Mouse (Mus musculus): ENCODE results near the gene Tmem170b. TPM values are rescaled to one million over a fixed set of nuclear protein-coding genes. Genes with fewer than 3 reads are reported as not detected.

Gene Tmem170b
- polyA plus RNA-seq, 1 experiment from 2014 or later: 11.5 TPM

DNA sequence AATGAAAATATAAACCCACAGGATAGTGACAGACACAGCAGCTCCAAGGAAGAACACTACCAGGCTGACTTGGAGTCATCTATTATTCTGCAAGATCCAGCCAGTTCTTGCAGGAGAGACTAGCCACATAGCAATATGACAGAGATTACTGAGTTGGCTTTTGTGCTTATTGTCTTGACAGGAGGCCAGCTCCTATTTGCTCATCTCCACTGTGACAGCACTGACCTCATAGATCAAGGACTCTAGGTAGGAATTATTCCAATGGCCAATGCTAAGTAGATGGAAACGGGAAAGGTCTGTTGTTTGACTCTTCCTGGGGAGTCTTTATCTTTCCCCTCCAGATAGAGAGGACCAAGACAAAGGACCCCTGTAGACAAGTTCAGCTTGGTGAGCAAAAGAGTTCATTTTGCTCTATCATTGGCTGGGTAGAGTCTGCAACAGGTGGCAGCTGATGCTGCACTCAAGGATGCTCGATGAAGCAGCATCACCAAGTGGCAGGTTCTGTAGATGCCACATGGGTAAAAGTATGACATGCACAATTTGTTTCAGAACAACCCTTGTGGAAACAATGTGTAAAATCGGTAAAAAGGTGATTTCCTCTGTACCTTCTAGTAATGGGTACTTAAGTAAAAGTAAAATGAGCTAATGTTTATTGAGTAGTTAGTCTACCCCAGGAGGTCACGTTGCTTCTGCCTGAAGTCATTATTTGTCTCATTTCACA, 32.4 kb upstream of the Tmem170b start:
- DNase-seq (ENCODE audit: low spot score) (no peak), ATAC-seq (replicated peaks; ENCODE audit: insufficient number of reproducible peaks, low FRiP score, low TSS enrichment, low read depth) (no peak)
- Histone ChIP-seq H3K4me2 (ENCODE audit: low read depth, low read length) (no peak overlapping the region), H3K36me3 (replicated peaks; ENCODE audit: control insufficient read depth, insufficient read depth, low read depth, low read length) (no peaks in the 10 kb centered on the region), H3K27ac (replicated peaks; ENCODE audit: low read depth, low read length) (no peak overlapping the region), H3K4me3 (ENCODE audit: low read depth, low read length) (no peak overlapping the region), H3K27me3 (ENCODE audit: control insufficient read depth, insufficient read depth, low read length) (no peaks in the 10 kb centered on the region), H3K9me3 (replicated peaks; ENCODE audit: control insufficient read depth, low read length) (no peaks in the 10 kb centered on the region), H3K9ac (replicated peaks; ENCODE audit: low read length) (no peak overlapping the region), H3K4me1 (ENCODE audit: control insufficient read depth, insufficient read depth, low read length) (no peaks in the 10 kb centered on the region)
- WGBS: 46% methylated on average over 4 of the region's 4 CpGs

DNA sequence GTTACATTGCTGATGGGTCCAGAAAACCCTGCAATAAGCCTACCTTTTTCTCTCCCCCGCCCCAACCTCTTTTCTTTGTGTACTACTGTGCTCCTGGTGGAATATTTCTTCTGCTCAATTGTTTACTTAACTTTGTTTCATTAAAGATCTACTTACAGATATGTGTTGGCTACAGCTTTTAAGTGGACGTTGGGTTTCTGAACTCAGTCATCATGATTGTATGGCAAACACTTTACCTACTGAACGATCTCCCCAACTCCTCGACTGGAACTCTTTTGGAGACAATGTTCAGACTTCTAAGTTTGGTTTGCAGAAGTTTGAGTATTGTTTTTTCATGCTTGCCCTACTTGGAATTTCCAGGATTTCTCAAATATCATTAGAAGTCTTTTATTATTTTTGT, 24.6 kb upstream of the Tmem170b start:
- H3K9ac ChIP-seq (replicated peaks; ENCODE audit: low read length): no peak overlapping the region
- no peak for ATAC-seq (replicated peaks; ENCODE audit: insufficient number of reproducible peaks, low FRiP score, low TSS enrichment, low read depth)
- H3K27ac ChIP-seq (replicated peaks; ENCODE audit: low read depth, low read length): no peak overlapping the region
- H3K4me1 ChIP-seq (ENCODE audit: control insufficient read depth, insufficient read depth, low read length): no peaks in the 10 kb centered on the region
- H3K36me3 ChIP-seq (replicated peaks; ENCODE audit: control insufficient read depth, insufficient read depth, low read depth, low read length): no peaks in the 10 kb centered on the region
- 81% methylated on average over 4 of the region's 4 CpGs for WGBS
- DNase-seq (ENCODE audit: low spot score): no peak
- no peaks in the 10 kb centered on the region for H3K27me3 ChIP-seq (ENCODE audit: control insufficient read depth, insufficient read depth, low read length)
- H3K4me2 ChIP-seq (ENCODE audit: low read depth, low read length): no peak overlapping the region
- H3K9me3 ChIP-seq (replicated peaks; ENCODE audit: control insufficient read depth, low read length): no peaks in the 10 kb centered on the region
- H3K4me3 ChIP-seq (ENCODE audit: low read depth, low read length): no peak overlapping the region

DNA sequence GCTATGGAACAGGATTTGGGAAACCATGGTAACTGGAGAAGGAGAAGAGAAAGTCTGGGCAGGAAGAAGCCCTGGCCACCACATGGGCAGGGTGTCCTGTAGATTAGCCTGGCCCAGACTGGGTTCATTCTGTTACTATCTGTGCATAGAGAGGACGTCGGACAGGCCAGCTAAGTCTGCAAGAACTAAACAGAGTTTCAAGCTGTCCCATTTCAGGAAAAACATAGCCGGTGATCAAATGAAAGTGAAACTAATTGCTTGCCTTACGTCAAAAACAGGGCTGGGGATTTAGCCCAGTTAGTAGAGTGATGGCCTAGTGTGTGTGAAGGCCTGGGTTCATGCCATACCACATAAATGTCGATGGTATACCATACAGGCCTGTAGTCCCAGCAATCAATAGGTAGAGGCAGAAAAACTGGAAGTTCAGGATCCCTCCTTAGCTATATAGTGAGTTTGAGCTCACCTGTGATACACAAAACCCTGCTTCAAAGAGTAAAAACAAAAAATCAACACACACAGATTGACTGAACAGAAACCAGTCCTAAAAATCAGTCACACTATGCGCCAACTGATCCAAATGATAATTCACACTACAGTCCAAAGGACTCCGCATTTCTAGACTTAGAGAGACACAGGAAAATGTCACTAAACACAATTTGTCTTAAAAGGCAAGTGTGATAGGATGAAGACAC, 21.9 kb upstream of the Tmem170b start:
- no peak overlapping the region for H3K9ac ChIP-seq (replicated peaks; ENCODE audit: low read length)
- ATAC-seq (replicated peaks; ENCODE audit: insufficient number of reproducible peaks, low FRiP score, low TSS enrichment, low read depth) (no peak), DNase-seq (ENCODE audit: low spot score) (no peak)
- H3K4me2 ChIP-seq (ENCODE audit: low read depth, low read length): no peak overlapping the region
- H3K27me3 ChIP-seq (ENCODE audit: control insufficient read depth, insufficient read depth, low read length): no peaks in the 10 kb centered on the region
- no peak overlapping the region for H3K4me3 ChIP-seq (ENCODE audit: low read depth, low read length)
- 85% methylated on average over 7 of the region's 7 CpGs for WGBS
- H3K36me3 ChIP-seq (replicated peaks; ENCODE audit: control insufficient read depth, insufficient read depth, low read depth, low read length): no peaks in the 10 kb centered on the region
- H3K9me3 ChIP-seq (replicated peaks; ENCODE audit: control insufficient read depth, low read length): no peaks in the 10 kb centered on the region
- no peaks in the 10 kb centered on the region for H3K4me1 ChIP-seq (ENCODE audit: control insufficient read depth, insufficient read depth, low read length)
- no peak overlapping the region for H3K27ac ChIP-seq (replicated peaks; ENCODE audit: low read depth, low read length)

DNA sequence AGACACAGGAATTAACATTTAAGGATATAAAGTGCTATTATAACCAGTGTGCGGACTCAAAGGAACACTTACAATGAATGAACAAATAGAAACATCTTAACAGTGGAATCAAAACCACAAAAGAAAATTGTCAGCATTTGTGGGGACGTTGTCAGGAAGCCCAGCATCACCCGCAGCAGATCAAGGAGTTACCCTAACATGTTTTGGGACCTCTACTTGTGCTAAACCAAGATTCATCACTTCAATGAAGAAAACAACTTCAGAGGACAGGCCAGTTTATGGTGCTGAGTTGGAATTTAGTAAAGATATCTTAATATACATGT, 21.4 kb upstream of the Tmem170b start:
- Histone ChIP-seq H3K9me3 (replicated peaks; ENCODE audit: control insufficient read depth, low read length) (no peaks in the 10 kb centered on the region), H3K9ac (replicated peaks; ENCODE audit: low read length) (no peak overlapping the region), H3K36me3 (replicated peaks; ENCODE audit: control insufficient read depth, insufficient read depth, low read depth, low read length) (no peaks in the 10 kb centered on the region), H3K4me3 (ENCODE audit: low read depth, low read length) (no peak overlapping the region), H3K4me2 (ENCODE audit: low read depth, low read length) (no peak overlapping the region), H3K27ac (replicated peaks; ENCODE audit: low read depth, low read length) (no peak overlapping the region), H3K27me3 (ENCODE audit: control insufficient read depth, insufficient read depth, low read length) (no peaks in the 10 kb centered on the region), H3K4me1 (ENCODE audit: control insufficient read depth, insufficient read depth, low read length) (no peaks in the 10 kb centered on the region)
- 93% methylated on average over 3 of the region's 3 CpGs for WGBS
- no peak for DNase-seq (ENCODE audit: low spot score)
- no peak for ATAC-seq (replicated peaks; ENCODE audit: insufficient number of reproducible peaks, low FRiP score, low TSS enrichment, low read depth)

DNA sequence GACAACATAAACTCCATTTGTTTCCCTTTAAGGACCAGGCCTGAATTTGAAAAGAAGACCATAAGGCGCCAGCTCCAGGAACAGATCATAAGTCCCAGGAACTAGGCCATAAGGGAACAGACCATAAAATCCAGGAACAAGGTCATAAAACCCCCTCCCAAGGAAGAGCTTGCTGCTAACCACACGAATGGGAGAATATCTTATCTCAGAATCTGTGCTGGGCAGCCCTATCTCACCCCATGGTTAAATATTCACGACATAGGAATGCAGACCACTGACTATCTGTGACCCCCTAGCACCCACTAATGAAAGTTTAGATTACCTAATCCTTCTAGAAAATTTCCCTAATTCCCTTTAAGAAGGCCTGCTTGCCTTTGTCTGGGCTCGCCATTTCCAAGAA, 20.8 kb upstream of the Tmem170b start:
- Histone ChIP-seq H3K27me3 (ENCODE audit: control insufficient read depth, insufficient read depth, low read length) (no peaks in the 10 kb centered on the region), H3K4me1 (ENCODE audit: control insufficient read depth, insufficient read depth, low read length) (no peaks in the 10 kb centered on the region), H3K9ac (replicated peaks; ENCODE audit: low read length) (no peak overlapping the region), H3K4me3 (ENCODE audit: low read depth, low read length) (no peak overlapping the region), H3K4me2 (ENCODE audit: low read depth, low read length) (no peak overlapping the region), H3K27ac (replicated peaks; ENCODE audit: low read depth, low read length) (no peak overlapping the region), H3K9me3 (replicated peaks; ENCODE audit: control insufficient read depth, low read length) (no peaks in the 10 kb centered on the region), H3K36me3 (replicated peaks; ENCODE audit: control insufficient read depth, insufficient read depth, low read depth, low read length) (no peaks in the 10 kb centered on the region)
- no peak for DNase-seq (ENCODE audit: low spot score)
- 88% methylated on average over 4 of the region's 4 CpGs for WGBS
- no peak for ATAC-seq (replicated peaks; ENCODE audit: insufficient number of reproducible peaks, low FRiP score, low TSS enrichment, low read depth)

DNA sequence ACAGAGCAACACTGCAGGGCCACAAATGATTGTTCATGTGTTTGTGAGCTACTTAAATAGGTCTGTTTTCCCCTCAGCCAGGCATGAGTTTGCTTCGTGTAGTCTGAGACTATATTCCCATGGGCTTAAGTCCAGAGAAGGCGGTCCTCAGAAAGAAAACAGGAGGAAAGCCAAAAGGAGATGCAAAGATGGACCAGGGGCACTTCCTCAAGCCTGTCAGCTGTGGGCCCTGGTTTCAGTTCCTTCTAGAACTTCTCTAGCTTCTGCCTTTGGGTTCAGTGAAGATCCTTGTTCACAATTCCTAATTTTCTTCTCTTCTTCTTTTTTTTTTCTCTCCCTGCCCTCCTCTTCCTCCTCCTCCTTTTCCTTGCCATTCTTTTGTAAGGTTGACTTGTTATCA, 9.0 kb upstream of the Tmem170b start:
- H3K36me3 ChIP-seq (replicated peaks; ENCODE audit: control insufficient read depth, insufficient read depth, low read depth, low read length): no peaks in the 10 kb centered on the region
- H3K4me1 ChIP-seq (ENCODE audit: control insufficient read depth, insufficient read depth, low read length): no peaks in the 10 kb centered on the region
- no peak overlapping the region for H3K4me3 ChIP-seq (ENCODE audit: low read depth, low read length)
- no peak overlapping the region for H3K9ac ChIP-seq (replicated peaks; ENCODE audit: low read length)
- no peak overlapping the region for H3K4me2 ChIP-seq (ENCODE audit: low read depth, low read length)
- DNase-seq (ENCODE audit: low spot score) (no peak), ATAC-seq (replicated peaks; ENCODE audit: insufficient number of reproducible peaks, low FRiP score, low TSS enrichment, low read depth) (no peak)
- no peaks in the 10 kb centered on the region for H3K9me3 ChIP-seq (replicated peaks; ENCODE audit: control insufficient read depth, low read length)
- H3K27ac ChIP-seq (replicated peaks; ENCODE audit: low read depth, low read length): no peak overlapping the region
- H3K27me3 ChIP-seq (ENCODE audit: control insufficient read depth, insufficient read depth, low read length): no peaks in the 10 kb centered on the region
- 66% methylated on average over 2 of the region's 2 CpGs for WGBS

DNA sequence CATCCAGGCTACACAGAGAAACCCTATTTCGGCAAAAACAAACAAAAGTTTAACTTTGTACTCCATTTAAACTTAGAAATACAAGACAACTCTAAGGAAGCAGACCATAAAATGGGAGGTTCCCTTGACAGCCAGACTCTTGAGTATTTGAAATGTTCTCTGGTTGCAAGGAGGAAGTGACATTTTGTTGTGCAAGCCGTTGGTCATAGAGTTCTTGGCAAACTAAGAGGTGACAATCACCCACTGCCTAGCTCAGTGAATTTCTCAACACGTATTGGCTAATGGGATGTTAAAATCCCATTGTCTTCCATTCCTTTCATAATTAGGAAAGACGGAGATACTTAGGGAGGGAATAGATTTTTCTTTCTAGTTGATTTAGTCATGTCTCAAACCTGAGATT, 5.7 kb upstream of the Tmem170b start:
- Histone ChIP-seq H3K9ac (replicated peaks; ENCODE audit: low read length) (no peak overlapping the region), H3K9me3 (replicated peaks; ENCODE audit: control insufficient read depth, low read length) (no peaks in the 10 kb centered on the region), H3K4me2 (ENCODE audit: low read depth, low read length) (no peak overlapping the region), H3K4me1 (ENCODE audit: control insufficient read depth, insufficient read depth, low read length) (no peaks in the 10 kb centered on the region), H3K27ac (replicated peaks; ENCODE audit: low read depth, low read length) (no peak overlapping the region), H3K36me3 (replicated peaks; ENCODE audit: control insufficient read depth, insufficient read depth, low read depth, low read length) (no peaks in the 10 kb centered on the region), H3K4me3 (ENCODE audit: low read depth, low read length) (no peak overlapping the region), H3K27me3 (ENCODE audit: control insufficient read depth, insufficient read depth, low read length) (no peaks in the 10 kb centered on the region)
- ATAC-seq (replicated peaks; ENCODE audit: insufficient number of reproducible peaks, low FRiP score, low TSS enrichment, low read depth) (no peak), DNase-seq (ENCODE audit: low spot score) (no peak)
- 79% methylated on average over 4 of the region's 4 CpGs for WGBS

DNA sequence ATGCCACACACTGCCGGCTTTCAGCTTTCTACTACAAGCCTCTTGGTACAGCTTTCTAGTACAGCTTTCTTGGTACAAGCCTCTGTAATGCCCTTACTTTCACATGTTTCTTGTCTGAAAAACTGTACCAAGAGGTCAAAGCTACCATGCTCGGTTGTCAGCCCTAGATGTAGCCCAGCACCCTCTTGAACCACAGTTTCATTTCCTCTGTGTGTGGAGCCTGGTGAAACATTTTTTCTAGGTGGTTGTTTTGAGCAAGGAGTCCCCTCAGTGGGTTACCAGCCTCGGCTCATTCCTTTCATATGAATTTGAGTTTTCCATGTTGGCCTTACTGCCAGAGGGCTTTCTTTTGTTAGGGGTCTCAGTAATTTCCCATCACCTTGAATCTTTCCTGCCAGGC, 4.7 kb upstream of the Tmem170b start:
- Histone ChIP-seq H3K9me3 (replicated peaks; ENCODE audit: control insufficient read depth, low read length) (no peaks in the 10 kb centered on the region), H3K27me3 (ENCODE audit: control insufficient read depth, insufficient read depth, low read length) (no peaks in the 10 kb centered on the region)
- no peak for ATAC-seq (replicated peaks; ENCODE audit: insufficient number of reproducible peaks, low FRiP score, low TSS enrichment, low read depth)

More for the DNA sequence above, 4.7 kb upstream of the Tmem170b start:
- 82% methylated on average over 3 of the region's 3 CpGs for WGBS
- DNase-seq (ENCODE audit: low spot score): no peak
- H3K9ac ChIP-seq (replicated peaks; ENCODE audit: low read length): no peak overlapping the region
- H3K4me3 ChIP-seq (ENCODE audit: low read depth, low read length): no peak overlapping the region
- H3K36me3 ChIP-seq (replicated peaks; ENCODE audit: control insufficient read depth, insufficient read depth, low read depth, low read length): no peaks in the 10 kb centered on the region
- no peak overlapping the region for H3K27ac ChIP-seq (replicated peaks; ENCODE audit: low read depth, low read length)
- no peaks in the 10 kb centered on the region for H3K4me1 ChIP-seq (ENCODE audit: control insufficient read depth, insufficient read depth, low read length)
- no peak overlapping the region for H3K4me2 ChIP-seq (ENCODE audit: low read depth, low read length)

Data from embryonic facial prominence, embryonic 11.5 days (tissue).